Mouse (Mus musculus) cerebellum, adult 11-12 months (tissue): ENCODE results near the gene Slc6a9.

Experiments
- DNase-seq: peaks from one replicate; pipeline ENCODE4 v3.0.0; 2022

The Slc6a9 gene

GRCm38 (mm10) chr4:117834457-117834844 is at the start of gene Slc6a9:
Slc6a9 (plus strand) TSS chr4:117834506.
- no peak for DNase-seq

GRCm38 (mm10) chr4:117786963-117787362 is 47.3 kb upstream of the Slc6a9 start:
- no peak for DNase-seq

GRCm38 (mm10) chr4:117788308-117788707 is 46.0 kb upstream of the Slc6a9 start:
- DNase-seq, result no peak

GRCm38 (mm10) chr4:117799904-117800303 is 34.4 kb upstream of the Slc6a9 start:
- no peak for DNase-seq

- DNase-seq, result no peak
These were observed 27.3 kb upstream of the Slc6a9 start for GRCm38 (mm10) chr4:117806992-117807391.

GRCm38 (mm10) chr4:117810933-117811332 is 23.4 kb upstream of the Slc6a9 start:
- no peak for DNase-seq

- no peak for DNase-seq
These were observed 20.6 kb upstream of the Slc6a9 start for GRCm38 (mm10) chr4:117813591-117814192.

- no peak for DNase-seq
These were observed 20.0 kb upstream of the Slc6a9 start for GRCm38 (mm10) chr4:117814333-117814732.

- DNase-seq, result no peak
These were observed 17.5 kb upstream of the Slc6a9 start for GRCm38 (mm10) chr4:117816776-117817175.

GRCm38 (mm10) chr4:117818032-117818431 is 16.3 kb upstream of the Slc6a9 start:
- no peak for DNase-seq

- DNase-seq, result no peak
These were observed 5.6 kb upstream of the Slc6a9 start for GRCm38 (mm10) chr4:117828572-117829145.

GRCm38 (mm10) chr4:117829260-117830123 is 4.8 kb upstream of the Slc6a9 start:
- DNase-seq, result peak; percentile 61

- DNase-seq, result peak; percentile 49
These were observed 4.2 kb upstream of the Slc6a9 start for GRCm38 (mm10) chr4:117830124-117830551.

- DNase-seq, result no peak
These were observed 3.5 kb upstream of the Slc6a9 start for GRCm38 (mm10) chr4:117830801-117831200.

- DNase-seq, result no peak
These were observed 2.8 kb upstream of the Slc6a9 start for GRCm38 (mm10) chr4:117831499-117831898.

GRCm38 (mm10) chr4:117831920-117832691 is 2.2 kb upstream of the Slc6a9 start:
- DNase-seq, result no peak

GRCm38 (mm10) chr4:117834845-117835530 is 682 bp downstream of the Slc6a9 start:
- peak; percentile 66 for DNase-seq

GRCm38 (mm10) chr4:117835531-117836111 is 1.3 kb downstream of the Slc6a9 start:
- DNase-seq, result peak; percentile 53

- DNase-seq, result peak; percentile 89
These were observed 2.0 kb downstream of the Slc6a9 start for GRCm38 (mm10) chr4:117836204-117836767.

- DNase-seq, result peak; percentile 49
These were observed 3.0 kb downstream of the Slc6a9 start for GRCm38 (mm10) chr4:117837271-117837670.

- DNase-seq, result no peak
These were observed 5.1 kb downstream of the Slc6a9 start for GRCm38 (mm10) chr4:117839366-117839765.

- DNase-seq, result no peak
These were observed 6.5 kb downstream of the Slc6a9 start for GRCm38 (mm10) chr4:117840821-117841220.
